Mouse (Mus musculus) embryonic facial prominence, embryonic 10.5 days (tissue): ENCODE measurements at regions not wholly inside any gene's neighbourhood (a gene's known extent, or its start where the extent isn't known, plus 50 kb on each side); places are given as distances from the start of the nearest gene placed in this dataset.

Source experiments
- DNase-seq: peaks from one replicate; pipeline ENCODE4 v3.0.0-alpha.2; 2017; ENCODE audit warnings: low spot score
- H3K27ac ChIP-seq: fragments of 300-500 bp; sonication (generic); replicated peaks from 2 replicates; pipeline ENCODE4 v1.5.1; 2016; ENCODE audit warnings: mild to moderate bottlenecking
- H3K27me3 ChIP-seq: fragments of 300-500 bp; sonication (generic); replicated peaks from 2 replicates; pipeline ENCODE4 v1.6.1; 2016; ENCODE audit warnings: low read depth, mild to moderate bottlenecking; ENCODE audit not compliant: poor library complexity, severe bottlenecking
- H3K36me3 ChIP-seq: fragments of 300-500 bp; sonication (generic); replicated peaks from 2 replicates; pipeline ENCODE4 v1.6.1; 2016; ENCODE audit warnings: mild to moderate bottlenecking, moderate library complexity
- H3K4me1 ChIP-seq: fragments of 300-500 bp; sonication (generic); 2 replicates; pipeline ENCODE4 v1.6.1; 2016
- H3K4me3 ChIP-seq: fragments of 300-500 bp; sonication (generic); 2 replicates; pipeline ENCODE4 v1.5.1; 2016; ENCODE audit warnings: mild to moderate bottlenecking, moderate library complexity
- H3K9me3 ChIP-seq: fragments of 300-500 bp; sonication (generic); 2 replicates; pipeline ENCODE4 v1.6.1; 2016; ENCODE audit warnings: mild to moderate bottlenecking
- WGBS: fragments of 180-500 bp; shearing (Covaris S2); methylation state at CpG from one replicate; pipeline ENCODE4 v1.1.7; 2016; 5-methylcytosine and 5-hydroxymethylcytosine counted together

- Histone ChIP-seq H3K4me1 (no peaks in the 10 kb centered on the region), H3K27me3 (no peaks in the 10 kb centered on the region), H3K36me3 (no peaks in the 10 kb centered on the region), H3K27ac (no peak overlapping the region), H3K9me3 (no peaks in the 10 kb centered on the region), H3K4me3 (no peak overlapping the region)
- no peak for DNase-seq
- 43% methylated on average over 1 of the region's 1 CpGs for WGBS
These were observed 194.2 kb downstream of the Alx1 start for GRCm38 (mm10) chr10:102835814-102836213.

- 79% methylated on average over 3 of the region's 3 CpGs for WGBS
- H3K4me3 ChIP-seq: no peak overlapping the region
- H3K36me3 ChIP-seq: no peaks in the 10 kb centered on the region
- H3K9me3 ChIP-seq: no peaks in the 10 kb centered on the region
- no peak overlapping the region for H3K27ac ChIP-seq
- H3K4me1 ChIP-seq: no peaks in the 10 kb centered on the region
- no peak for DNase-seq
- H3K27me3 ChIP-seq: no peaks in the 10 kb centered on the region
These were observed 200.4 kb downstream of the Alx1 start for GRCm38 (mm10) chr10:102829606-102830005.

DNA sequence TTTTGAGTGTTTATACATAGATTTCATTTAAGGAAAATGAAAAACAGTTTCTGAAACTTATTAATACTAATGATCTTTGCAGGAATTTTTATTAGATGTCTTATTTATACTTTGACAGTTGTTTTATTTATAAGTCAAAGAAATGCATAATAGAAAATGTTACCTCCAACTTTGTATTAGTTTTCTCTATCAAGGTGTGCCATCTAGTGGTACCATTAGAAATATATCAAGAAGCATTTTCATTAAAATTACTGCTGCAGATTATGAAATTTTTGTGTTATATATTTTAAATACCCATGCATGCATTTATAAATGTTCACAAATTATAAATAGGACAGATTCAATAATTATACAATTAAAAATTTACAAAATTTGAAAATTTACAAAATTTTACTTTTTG is 206.6 kb downstream of the Alx1 start:
- Histone ChIP-seq H3K4me1 (no peaks in the 10 kb centered on the region), H3K27me3 (no peaks in the 10 kb centered on the region), H3K4me3 (no peak overlapping the region), H3K9me3 (no peaks in the 10 kb centered on the region), H3K36me3 (no peaks in the 10 kb centered on the region), H3K27ac (no peak overlapping the region)
- DNase-seq: no peak

- no peak for DNase-seq
- 91% methylated on average over 3 of the region's 3 CpGs for WGBS
- Histone ChIP-seq H3K4me3 (no peak overlapping the region), H3K4me1 (no peaks in the 10 kb centered on the region), H3K27me3 (no peaks in the 10 kb centered on the region), H3K27ac (no peak overlapping the region), H3K9me3 (no peaks in the 10 kb centered on the region), H3K36me3 (no peaks in the 10 kb centered on the region)
These were observed 228.6 kb downstream of the Alx1 start for GRCm38 (mm10) chr10:102801391-102801790.

DNA sequence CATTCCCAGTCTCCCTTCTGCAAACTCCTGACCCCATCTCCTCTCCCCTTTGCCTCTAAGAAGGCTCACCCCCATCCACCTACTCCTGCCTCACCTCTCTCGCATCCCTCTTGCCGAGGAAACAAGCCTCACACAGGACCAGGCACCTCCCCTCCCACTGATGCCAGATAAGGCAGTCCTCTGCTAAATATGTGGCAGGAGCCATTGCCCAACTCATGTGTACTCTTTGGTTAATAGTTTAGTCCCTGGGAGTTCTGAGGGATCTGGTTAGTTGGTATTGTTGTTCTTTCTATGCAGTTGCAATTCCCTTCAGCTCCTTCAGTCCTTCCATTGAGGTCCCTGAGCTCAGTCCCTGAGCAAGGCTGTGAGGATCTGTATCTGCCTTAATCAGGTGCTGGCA is 250.8 kb downstream of the Alx1 start:
- Histone ChIP-seq H3K4me3 (no peak overlapping the region), H3K9me3 (no peaks in the 10 kb centered on the region), H3K27me3 (no peaks in the 10 kb centered on the region), H3K36me3 (no peaks in the 10 kb centered on the region), H3K4me1 (peaks cover 3% of the 10 kb centered on the region; the same call in 1 of the 2 replicates), H3K27ac (no peak overlapping the region)
- 82% methylated on average over 2 of the region's 2 CpGs for WGBS
- no peak for DNase-seq

GRCm38 (mm10) chr10:102763696-102764095 is 251.7 kb downstream of the Rassf9 start:
- H3K36me3 ChIP-seq: no peaks in the 10 kb centered on the region
- no peaks in the 10 kb centered on the region for H3K27me3 ChIP-seq
- no peak for DNase-seq
- H3K9me3 ChIP-seq: no peaks in the 10 kb centered on the region
- 82% methylated on average over 4 of the region's 4 CpGs for WGBS
- no peaks in the 10 kb centered on the region for H3K4me1 ChIP-seq
- H3K27ac ChIP-seq: no peak overlapping the region
- H3K4me3 ChIP-seq: no peak overlapping the region

- no peaks in the 10 kb centered on the region for H3K9me3 ChIP-seq
- no peaks in the 10 kb centered on the region for H3K4me1 ChIP-seq
- H3K27ac ChIP-seq: no peak overlapping the region
- H3K4me3 ChIP-seq: no peak overlapping the region
- no peak for DNase-seq
- 78% methylated on average over 2 of the region's 2 CpGs for WGBS
- no peaks in the 10 kb centered on the region for H3K27me3 ChIP-seq
- no peaks in the 10 kb centered on the region for H3K36me3 ChIP-seq
These were observed 250.4 kb downstream of the Rassf9 start for GRCm38 (mm10) chr10:102762378-102762777.

- no peak overlapping the region for H3K4me3 ChIP-seq
- H3K36me3 ChIP-seq: no peaks in the 10 kb centered on the region
- H3K9me3 ChIP-seq: no peaks in the 10 kb centered on the region
- peaks cover 5% of the 10 kb centered on the region; the same call in 1 of the 2 replicates for H3K4me1 ChIP-seq
- 57% methylated on average over 3 of the region's 3 CpGs for WGBS
- H3K27me3 ChIP-seq: no peaks in the 10 kb centered on the region
- DNase-seq: peak; percentile 20
- H3K27ac ChIP-seq: no peak overlapping the region
These were observed 223.2 kb downstream of the Rassf9 start for GRCm38 (mm10) chr10:102735207-102735606.

DNA sequence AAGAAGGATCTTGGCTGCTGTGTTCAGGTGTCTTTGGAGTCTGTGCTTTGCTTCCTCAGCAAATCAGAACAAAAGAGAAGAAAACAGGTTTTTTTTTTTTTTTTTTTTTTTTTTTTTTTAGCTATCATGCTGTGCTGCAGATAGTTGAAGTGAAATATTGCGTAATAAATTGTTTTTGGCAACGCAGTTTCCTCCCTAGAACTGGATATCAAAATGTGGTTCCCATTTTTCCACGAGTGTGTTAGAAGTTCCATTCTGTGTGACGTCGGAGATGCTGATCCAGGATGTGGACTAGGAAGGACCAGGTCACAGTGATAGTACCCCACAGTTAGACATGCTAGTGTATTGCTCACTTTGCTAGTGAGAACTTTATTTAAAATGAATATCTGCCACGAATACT is 220.4 kb downstream of the Rassf9 start:
- H3K9me3 ChIP-seq: no peaks in the 10 kb centered on the region

GRCm38 (mm10) chr10:102712263-102712662 is 200.2 kb downstream of the Rassf9 start:
- Histone ChIP-seq H3K4me3 (no peak overlapping the region), H3K9me3 (no peaks in the 10 kb centered on the region), H3K36me3 (no peaks in the 10 kb centered on the region), H3K27ac (no peak overlapping the region), H3K27me3 (no peaks in the 10 kb centered on the region), H3K4me1 (no peaks in the 10 kb centered on the region)
- DNase-seq: no peak
- 74% methylated on average over 2 of the region's 2 CpGs for WGBS

More for the DNA sequence above, 220.4 kb downstream of the Rassf9 start:
- 85% methylated on average over 6 of the region's 6 CpGs for WGBS
- peaks cover 5% of the 10 kb centered on the region; the same call in 1 of the 2 replicates for H3K4me1 ChIP-seq
- H3K4me3 ChIP-seq: no peak overlapping the region
- DNase-seq: no peak
- H3K27ac ChIP-seq: no peak overlapping the region
- H3K27me3 ChIP-seq: no peaks in the 10 kb centered on the region
- H3K36me3 ChIP-seq: no peaks in the 10 kb centered on the region

GRCm38 (mm10) chr10:102705848-102706247 is 193.8 kb downstream of the Rassf9 start:
- no peak overlapping the region for H3K4me3 ChIP-seq
- H3K4me1 ChIP-seq: no peaks in the 10 kb centered on the region
- H3K27me3 ChIP-seq: no peaks in the 10 kb centered on the region
- no peak for DNase-seq
- 93% methylated on average over 3 of the region's 3 CpGs for WGBS
- H3K9me3 ChIP-seq: no peaks in the 10 kb centered on the region
- H3K27ac ChIP-seq: no peak overlapping the region
- no peaks in the 10 kb centered on the region for H3K36me3 ChIP-seq

- WGBS: 82% methylated on average over 2 of the region's 2 CpGs
- Histone ChIP-seq H3K36me3 (no peaks in the 10 kb centered on the region), H3K27me3 (no peaks in the 10 kb centered on the region), H3K4me3 (no peak overlapping the region), H3K27ac (no peak overlapping the region), H3K4me1 (no peaks in the 10 kb centered on the region), H3K9me3 (no peaks in the 10 kb centered on the region)
- DNase-seq: no peak
These were observed 182.8 kb downstream of the Rassf9 start for GRCm38 (mm10) chr10:102694810-102695209.

- H3K36me3 ChIP-seq: no peaks in the 10 kb centered on the region
- no peaks in the 10 kb centered on the region for H3K27me3 ChIP-seq
- WGBS: 68% methylated on average over 1 of the region's 1 CpGs
- no peak overlapping the region for H3K4me3 ChIP-seq
- H3K4me1 ChIP-seq: no peaks in the 10 kb centered on the region
- no peak for DNase-seq
- no peak overlapping the region for H3K27ac ChIP-seq
- no peaks in the 10 kb centered on the region for H3K9me3 ChIP-seq
These were observed 177.9 kb downstream of the Rassf9 start for GRCm38 (mm10) chr10:102689966-102690365.
